Mouse (Mus musculus): ENCODE results near the gene Gm9999.
A peak's percentile ranks its signal among the peaks of the same experiment; 100 is the strongest.
"Not testable (repeated sequence)": the region's sequence is repeated elsewhere in the genome, so short reads cannot be mapped to it uniquely, and the experiment has no call there.

Gm9999 gene

DNA sequence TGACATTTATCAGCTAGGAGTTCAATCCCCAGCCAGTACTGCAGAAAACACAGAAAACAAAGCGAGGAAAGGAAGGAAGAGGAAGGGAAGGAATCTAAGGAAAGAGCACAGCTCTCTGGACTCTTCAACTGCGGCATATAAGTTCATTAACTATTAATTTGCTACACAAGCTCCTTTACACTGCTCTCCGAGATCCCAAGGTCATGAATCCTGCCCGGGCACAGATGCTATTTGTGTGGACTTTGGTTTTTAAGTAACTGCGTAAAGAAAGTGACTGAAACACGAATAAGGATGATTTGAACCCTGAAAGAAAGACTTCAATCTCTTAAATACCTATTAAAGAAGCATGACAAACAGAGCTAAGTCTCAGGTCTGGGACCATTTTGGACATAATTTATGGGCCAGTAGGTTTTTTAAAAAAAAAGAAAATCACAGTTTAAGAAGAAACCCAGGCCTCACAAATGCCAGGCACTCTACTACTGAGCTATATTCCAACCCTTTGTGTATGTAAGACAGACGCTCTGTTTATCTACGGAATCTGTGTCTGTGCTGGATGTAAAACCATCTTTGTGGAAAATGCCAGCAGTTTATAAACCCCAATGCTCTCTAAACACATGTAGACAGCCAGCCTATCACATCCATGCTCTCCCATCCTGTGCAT lies 16.7 kb downstream of the Gm9999 start:
- no peak for DNase-seq (ENCODE audit: low spot score in 2 of 2)

DNA sequence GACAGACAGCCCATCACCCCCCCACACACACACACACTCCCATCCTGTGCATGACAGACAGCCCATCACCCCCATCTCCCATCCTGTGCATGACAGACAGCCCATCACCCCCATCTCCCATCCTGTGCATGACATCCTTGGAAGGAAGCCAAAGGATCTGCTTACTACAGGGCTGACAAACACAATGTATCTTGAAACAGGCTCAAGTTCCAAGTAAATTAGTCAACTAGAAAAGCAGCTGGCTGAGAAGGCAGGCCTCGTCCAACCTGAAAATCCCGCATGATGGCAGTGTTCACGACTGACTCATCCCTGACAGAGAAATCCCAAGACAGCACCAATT lies 17.2 kb downstream of the Gm9999 start:
- DNase-seq (ENCODE audit: low spot score in 2 of 2): no peak

DNA sequence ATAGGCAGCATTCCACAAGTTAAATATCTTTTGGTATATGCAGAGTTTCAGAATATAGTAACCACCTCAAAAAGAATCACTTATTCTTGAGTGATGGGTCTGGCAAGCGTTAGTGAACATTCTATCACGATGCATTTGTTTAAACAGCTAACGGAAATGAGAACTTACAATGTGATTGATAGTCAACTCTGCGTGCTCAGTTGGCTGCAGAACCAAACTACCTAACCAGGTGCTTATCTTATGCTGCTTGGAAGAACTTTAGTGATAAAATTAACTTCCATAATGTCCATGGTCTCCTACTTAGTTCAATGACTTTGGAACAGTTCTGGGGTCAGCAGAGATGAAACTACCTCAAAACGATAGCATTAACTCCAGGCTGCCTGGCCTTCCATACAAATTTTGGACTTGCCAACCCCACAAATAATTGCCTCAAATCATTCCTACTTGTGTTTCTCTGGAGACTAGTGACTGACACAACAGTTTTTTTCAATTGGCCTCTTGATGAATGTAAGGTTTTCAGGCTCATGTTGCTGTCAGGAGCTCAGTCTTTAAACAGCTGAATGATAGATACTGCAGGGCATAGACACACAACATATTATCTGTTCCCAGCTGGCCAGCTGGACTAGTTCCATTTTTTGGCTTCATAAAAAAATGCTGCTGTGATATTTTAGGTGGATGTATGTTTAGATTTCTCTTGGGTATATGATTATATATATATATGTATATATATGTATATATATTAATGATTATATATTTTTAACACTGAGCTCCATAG lies 17.9 kb downstream of the Gm9999 start:
- DNase-seq (ENCODE audit: low spot score in 2 of 2): no peak

DNA sequence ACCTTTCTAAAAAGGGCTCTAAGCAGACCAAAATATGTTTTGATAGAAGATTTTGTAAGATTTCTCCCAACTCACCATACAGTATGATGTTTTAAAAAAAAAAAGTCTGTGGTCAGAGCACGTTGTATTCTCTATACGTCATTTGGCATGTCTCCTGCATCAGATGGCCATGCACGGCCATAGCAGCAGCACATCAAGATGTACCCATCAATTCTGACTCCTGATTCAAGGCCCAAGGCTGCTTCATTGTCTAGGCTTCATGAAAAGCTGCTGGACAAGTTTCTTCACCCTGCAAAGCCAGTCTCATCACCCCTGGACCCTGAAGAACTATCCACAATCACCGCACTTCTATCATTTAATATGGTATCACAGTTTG lies 18.5 kb downstream of the Gm9999 start:
- no peak for DNase-seq (ENCODE audit: low spot score in 2 of 2)

DNA sequence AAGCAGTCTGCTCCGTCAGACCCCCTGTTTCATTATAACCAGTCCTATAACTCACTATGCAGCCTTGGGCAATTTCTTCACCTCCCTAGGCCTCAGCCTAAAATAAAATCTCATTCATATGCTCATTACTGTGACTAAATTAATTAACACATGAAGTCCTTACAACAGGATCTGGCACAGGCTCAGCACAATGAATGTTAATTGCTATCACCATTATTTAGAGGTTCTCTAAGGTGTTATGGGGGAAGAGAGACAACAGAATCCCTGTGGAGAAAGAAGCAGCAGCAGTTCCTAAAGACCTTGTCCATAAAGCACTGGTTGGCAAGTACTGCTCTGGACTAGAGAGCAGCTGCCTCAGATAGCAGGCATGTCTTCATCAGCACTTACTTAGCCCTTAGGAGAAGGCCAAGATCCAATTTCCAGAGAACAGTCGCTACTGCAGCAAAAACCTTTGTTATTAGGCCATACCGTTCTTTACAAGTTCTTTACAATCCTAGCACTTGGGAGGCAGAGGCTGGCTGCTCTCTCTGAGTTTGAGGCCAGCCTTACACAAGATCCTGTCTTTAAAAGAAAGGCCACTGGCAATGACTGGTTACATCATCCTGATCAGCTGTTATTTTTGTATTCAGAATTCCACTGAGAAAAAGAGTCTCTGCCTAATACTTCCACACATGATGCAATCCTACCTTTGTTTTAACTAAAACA lies 20.2 kb downstream of the Gm9999 start:
- DNase-seq (ENCODE audit: low spot score in 2 of 2): no peak

DNA sequence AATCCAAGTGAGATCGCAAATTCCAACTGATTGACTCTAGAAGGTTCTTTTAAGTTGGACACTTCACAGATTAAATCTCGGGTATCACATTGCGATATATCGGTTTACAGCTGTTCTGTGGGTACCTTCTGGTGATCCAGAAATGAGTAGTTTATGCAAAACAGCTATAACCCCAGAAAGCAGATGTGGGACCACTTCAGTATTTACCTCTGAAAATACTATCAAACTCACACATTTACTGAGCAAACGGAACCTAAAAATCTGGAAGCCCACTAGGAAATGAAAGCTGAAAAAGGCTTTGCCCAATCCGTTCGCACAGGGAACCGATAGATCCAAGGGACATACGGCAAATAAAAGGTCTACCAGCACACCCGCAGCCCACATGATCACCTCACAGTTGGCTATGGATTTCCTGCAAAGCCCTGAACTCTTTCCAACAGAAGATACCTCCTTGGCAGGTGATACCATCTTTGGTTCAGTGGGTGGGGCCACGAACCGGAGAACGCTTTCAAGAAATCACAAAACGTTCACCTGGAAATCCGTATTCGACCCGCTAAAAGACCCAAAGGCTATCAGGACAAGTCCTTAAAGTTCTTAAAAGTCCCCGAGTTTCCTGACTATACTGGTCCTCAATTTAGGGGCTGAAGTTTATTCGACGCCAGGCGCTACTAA lies 23.9 kb downstream of the Gm9999 start:
- peak in 1 of 2 experiments; percentile 34 for DNase-seq (ENCODE audit: low spot score in 2 of 2)

DNA sequence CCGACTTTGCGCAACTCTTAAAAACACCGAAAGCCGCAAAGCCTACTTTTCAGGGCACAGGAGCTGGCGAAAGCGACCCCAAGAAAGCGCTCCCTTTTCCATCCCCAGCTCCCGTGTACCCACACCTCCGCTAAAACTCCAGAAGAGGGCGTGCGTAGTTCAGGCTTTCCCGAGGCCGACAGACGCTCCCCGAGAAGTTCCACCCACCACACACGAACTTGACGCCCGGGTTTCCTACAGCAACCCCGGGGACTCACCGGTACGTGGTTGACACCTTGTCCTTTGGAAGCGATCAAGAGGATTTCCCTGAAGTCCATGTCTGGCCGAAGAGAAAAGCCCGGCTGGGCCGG lies 24.4 kb downstream of the Gm9999 start:
- DNase-seq (ENCODE audit: low spot score in 2 of 2): no peak

DNA sequence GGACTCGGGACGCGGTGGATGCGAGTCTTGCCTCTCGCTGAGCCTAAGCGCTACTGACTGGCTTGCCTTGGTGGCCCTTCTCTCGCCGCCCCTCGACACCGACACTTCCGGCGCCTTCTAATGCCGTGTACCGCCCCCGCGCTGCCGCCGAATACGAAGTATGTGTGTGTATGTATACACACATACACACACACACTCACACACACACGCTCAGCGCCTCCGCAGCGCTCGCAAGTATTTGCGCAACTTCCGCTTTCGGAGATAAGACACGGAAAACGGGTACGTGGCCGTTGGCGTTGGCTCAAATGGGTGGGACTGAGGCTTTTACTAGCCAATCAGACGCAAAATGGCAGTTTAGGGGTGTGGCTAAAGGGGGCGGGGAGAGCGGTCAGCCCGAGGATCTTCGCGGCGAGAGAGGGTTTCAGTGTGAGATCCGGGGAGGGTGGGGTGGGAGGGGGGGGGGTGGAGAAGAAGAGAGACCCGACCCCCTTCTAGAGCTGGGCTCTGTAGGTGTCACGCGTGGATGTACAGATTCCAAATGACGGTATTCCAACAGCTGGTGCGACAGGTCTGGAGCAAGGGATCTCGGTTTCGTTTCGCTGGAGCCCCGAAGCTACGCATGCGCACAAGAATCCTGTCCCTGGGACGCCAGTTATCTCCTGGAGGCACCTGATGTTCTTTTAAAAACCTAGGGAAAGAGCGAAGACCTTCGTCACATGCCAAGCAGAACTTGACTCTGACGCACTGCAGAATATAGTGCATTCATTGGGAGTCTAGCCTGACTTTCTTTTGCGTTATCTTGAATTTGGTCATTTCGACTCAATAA lies 25.0 kb downstream of the Gm9999 start, which contains the start of gene Spty2d1:
Gene Spty2d1, minus strand, starts transcription at position 244 of the 826 bp plus-strand sequence.
- DNase-seq (ENCODE audit: low spot score in 2 of 2): peak; percentile 98 to 99

DNA sequence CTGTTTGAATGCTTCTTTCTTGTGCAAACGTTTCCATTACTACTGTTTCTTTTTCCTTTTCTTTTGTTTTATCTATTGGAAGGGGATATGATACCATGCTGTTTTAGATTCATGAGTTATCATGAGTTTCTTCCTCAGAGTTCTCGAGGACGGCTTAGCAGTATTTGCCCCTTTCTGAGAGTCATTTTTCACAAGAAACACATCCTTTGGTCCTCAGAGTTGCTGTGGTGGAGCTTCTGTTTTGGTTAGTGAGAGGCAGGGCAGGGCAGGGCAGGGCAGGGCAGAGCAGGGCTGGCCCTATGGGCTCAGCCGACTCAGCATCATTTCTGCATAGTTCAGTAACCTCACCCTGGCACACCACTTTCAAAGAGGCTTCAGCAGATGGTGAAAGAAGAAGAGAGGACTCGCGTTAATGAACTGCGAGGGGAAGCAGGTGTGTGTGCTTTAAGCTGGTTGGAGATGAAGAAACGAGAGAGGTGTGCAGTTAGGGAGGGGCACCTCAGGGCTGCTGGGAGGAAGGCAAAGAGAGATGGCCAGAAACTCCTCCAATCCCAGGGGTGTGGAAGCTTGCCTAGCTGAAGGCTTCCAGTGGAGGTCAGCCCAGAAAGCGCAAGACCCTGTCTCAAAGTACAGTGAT lies 29.9 kb downstream of the Gm9999 start:
- peak in 1 of 2 experiments; percentile 38 for DNase-seq (ENCODE audit: low spot score in 2 of 2)

DNA sequence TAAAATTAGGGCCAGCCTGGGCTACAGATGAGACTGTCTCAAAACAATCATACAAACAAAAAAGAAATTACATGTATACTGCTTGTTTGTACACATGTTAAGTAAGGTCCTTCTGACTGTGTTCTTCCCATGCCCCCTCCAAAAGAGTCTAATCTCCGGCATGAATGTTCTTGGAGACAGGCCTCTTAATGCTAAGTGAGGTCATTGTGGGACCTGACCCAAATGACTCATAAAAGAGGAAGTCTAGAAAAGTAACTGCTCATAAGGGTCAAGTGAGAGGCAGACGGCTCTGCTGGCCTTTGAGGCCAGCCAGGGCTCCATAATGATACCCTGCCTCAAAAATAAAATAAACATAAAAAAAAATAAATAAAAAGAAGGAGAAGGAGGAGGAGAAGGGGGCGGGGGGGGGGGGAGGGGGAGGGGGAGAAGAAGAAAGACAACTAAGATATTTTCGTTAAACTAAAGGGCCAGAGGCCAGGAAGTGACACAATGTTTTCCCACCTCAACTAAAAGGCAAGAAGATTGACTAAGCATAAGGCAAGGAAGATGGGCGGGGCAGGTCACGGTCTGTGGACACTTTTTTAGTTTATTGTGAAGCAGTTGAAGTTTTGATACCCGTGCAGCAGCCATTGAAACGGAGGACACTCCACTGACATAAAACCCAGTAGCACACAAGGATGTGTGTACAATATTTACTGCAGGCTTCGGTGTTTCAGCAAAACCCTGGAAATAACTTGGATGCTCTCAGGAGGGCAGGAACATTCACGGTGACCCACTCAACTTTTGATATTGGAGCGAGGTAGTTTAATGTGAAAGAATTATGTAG lies 31.4 kb downstream of the Gm9999 start:
- peak in 1 of 2 experiments; percentile 50 for DNase-seq (ENCODE audit: low spot score in 2 of 2)

DNA sequence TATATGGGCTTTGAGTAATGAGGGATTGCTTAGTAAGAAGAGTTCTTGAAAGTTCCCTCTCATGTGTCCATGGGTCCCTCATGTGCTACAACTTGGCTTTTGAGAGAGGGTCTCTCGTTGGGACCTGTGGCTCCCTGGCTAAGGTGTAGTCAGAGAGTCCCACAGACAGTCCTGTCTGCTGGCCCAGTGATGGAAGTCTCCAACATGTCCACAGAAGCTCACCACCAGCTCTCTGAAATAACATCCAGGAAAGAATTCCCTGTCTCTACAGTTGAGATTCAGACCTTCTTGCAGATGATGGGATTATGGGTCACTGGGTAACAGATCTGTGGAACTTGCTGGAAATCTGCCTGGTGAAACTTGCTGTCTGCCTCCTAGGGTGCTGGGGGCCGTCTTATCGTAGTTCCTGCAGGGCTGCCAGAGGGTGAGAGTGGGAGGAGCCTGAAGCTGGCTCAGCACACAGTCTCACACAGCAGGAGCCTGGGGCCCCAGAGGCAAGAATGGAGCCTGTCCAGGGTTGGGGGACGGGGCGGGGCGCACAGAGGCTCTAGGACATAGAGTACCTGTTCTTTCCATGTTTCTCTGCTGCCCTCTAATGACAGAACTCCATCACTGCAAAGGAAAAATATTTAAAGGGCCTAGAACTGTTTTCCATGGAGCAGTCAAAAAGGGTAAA lies 32.1 kb downstream of the Gm9999 start:
- peak; percentile 32 to 83 for DNase-seq (ENCODE audit: low spot score in 2 of 2)

DNA sequence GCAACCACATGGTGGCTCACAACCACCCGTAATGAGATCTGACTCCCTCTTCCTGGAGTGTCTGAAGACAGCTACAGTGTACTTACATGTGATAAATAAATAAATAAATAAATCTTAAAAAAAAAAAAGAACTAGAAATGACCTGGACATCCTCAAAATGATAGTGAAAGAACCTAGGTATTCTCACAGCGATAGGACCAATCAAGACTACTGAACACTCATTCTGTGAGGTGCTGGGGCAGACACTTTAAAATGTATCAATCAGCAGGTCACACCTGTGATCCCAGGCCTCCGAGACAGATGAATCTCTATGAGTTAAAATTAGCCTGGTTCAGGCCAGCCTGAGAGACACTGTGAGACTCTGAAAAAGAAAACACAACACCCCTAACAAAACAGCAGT lies 33.2 kb downstream of the Gm9999 start:
- DNase-seq (ENCODE audit: low spot score in 2 of 2): no peak

DNA sequence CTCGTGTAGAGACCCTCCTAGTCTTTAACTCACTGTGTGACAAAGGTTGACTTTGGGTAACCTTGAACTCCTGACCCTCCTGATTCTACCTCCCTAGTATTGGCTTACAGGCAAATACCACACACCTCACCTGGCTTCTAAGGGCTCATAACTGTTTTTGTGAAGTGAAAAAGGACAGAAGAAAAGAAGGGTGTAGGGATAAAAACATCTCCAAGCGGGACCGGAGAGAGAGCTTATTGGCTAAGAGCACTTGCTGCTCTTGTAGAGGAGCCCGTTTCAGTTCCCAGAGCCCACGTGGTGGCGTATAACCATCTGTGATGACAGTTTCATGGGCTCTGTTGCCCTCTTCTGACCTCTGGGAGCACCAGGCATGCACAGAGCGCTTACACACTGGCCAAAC lies 33.8 kb downstream of the Gm9999 start:
- no peak for DNase-seq (ENCODE audit: low spot score in 2 of 2)

DNA sequence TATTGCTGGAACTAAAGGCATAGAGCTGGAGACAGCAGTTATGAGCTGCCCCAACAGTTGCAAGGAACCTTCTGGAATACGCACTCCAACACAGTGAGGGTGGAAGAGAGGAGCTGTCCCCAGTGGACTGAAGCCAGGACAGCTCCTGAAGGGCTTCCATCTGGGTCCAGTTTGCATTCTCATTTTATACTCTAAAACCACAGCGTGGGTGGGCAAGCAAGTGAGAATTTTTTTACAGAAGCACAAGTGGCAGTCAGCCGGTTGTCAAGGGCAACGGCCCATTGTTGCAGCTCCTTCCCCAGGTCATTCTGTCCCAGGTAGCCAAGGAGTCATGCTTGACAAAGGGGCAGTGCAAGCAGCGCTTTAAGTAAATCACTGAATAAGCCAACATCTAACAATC lies 36.3 kb downstream of the Gm9999 start:
- DNase-seq (ENCODE audit: low spot score in 2 of 2): no peak

DNA sequence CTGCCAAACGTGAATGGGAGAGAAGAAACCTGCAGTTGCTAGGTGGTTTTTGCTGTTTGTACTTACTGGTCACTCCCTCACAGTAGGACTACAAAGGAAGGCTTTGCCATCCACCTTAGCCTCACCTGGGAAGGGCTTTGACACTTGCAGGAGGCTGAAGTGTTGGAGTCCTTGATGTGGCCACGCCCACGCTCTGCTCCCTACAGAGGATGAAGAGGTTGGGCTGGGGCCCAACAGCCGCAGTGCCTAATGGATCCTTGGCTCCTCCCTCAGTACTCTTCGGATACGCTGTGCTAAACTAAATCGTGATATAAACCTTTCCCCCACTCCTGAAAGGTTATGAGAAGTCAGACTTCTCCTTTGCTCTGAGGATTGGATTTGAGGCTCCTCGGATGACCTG lies 37.6 kb downstream of the Gm9999 start:
- DNase-seq (ENCODE audit: low spot score in 2 of 2): no peak

DNA sequence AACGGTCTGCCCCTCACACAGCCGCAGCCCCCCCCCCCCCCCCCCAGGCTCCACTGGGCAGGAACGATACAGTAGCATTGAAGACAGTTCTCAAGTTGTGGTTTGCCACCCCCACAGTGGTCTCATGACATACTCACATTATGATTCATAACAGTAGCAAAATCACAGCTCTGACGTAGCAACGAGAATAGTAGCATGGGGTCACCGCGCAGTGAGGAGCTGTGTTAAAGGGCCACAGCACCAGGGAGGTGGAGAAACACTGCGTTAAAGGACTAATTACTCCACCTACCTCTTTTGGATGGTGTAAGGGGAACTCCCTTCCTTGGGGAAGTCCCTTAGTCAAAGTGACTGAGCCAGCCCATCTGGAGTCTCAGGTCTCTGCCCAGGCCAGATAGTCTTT lies 39.1 kb downstream of the Gm9999 start:
- peak in 1 of 2 experiments; percentile 36 for DNase-seq (ENCODE audit: low spot score in 2 of 2)

DNA sequence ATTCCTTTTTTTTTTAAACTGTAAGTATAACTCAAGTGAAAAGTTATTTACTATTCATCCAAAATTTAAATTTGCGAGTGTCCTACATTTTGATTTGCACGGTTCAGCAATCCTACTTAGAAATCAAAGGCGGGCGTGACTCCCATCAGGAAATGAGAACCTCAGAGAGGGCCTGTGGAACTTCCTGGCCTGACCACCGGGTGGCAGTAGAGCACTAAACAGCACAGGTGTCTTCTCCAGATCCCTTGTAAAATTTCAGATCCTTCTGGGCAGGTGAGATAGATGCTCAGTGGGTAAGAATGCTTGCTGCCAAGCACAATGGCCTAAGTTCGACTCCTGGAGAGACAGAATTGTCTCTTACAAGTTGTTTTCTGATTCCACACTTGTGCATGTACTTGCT lies 40.1 kb downstream of the Gm9999 start:
- peak; percentile 73 to 90 for DNase-seq (ENCODE audit: low spot score in 2 of 2)

DNA sequence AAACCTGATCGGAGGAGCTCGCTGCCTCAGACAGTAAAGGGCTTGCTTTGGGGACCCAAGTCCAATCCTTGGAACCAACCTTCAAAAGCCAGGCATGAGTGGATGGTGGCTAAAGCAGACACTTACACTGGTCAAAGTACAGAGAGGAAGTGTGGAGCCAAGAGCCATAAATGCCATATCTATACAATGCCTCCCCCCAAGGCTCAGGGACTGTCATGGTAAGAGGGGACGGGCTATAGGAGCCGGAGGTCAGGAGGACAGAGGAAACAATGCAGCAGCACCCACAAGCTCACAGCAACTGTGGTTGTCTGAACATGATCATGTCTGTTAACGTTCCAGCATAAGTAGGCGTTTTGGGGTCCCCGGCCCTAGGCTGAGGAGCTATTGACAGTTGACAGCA lies 41.1 kb downstream of the Gm9999 start:
- DNase-seq (ENCODE audit: low spot score in 2 of 2): no peak

DNA sequence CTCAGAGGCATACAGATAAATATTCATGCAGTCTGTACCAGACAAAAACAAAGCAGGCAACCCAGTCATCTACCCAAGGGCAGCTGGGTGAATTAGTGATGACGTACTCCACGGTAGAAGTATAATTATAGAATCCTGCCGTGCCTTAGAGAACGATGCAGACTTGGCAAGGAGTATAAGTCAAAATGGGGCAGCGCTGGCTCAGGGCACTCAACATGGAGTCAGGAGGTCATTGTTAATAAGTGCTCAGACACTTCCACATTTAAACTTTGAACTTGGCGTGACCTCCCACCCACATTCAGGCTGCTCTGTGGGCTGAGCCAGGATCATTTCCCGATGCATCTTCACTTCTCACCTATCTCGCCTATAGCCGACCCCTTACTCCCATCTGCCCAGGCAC lies 42.0 kb downstream of the Gm9999 start:
- DNase-seq (ENCODE audit: low spot score in 2 of 2): no peak

DNA sequence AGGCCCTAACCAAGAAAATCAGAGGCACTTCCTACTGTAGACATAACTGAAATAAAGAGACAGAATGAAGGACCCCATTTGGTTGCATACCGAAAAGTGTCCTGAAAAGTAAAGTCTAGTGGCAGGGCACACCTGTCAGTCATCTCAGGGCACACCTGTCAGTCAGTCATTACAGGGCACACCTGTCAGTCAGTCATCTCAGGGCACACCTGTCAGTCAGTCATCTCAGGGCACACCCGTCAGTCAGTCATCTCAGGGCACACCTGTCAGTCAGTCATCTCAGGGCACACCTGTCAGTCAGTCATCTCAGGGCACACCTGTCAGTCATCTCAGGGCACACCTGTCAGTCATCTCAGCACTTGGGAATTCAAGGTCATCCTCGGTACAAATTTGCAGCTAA lies 43.5 kb downstream of the Gm9999 start:
- not testable (repeated sequence) for DNase-seq (ENCODE audit: low spot score in 2 of 2)

All from spleen, postnatal 10 days (tissue).